Mouse (Mus musculus) urinary bladder, postnatal 36 days (tissue): ENCODE measurements around the gene Spice1.
A peak's percentile ranks its signal among the peaks of the same experiment; 100 is the strongest.

ENCODE experiments used
- DNase-seq, 2 experiments: peaks; one replicate each; pipeline ENCODE4 v3.0.0; 2022; ENCODE audit warnings: low spot score in 2 of 2, mixed read lengths in 1 of 2

The Spice1 gene

GRCm38 (mm10) chr16:44347071-44347901 lies at the start of gene Spice1:
Spice1 (plus strand) TSS chr16:44347121.
- peak; percentile 89 to 95 for DNase-seq

DNA sequence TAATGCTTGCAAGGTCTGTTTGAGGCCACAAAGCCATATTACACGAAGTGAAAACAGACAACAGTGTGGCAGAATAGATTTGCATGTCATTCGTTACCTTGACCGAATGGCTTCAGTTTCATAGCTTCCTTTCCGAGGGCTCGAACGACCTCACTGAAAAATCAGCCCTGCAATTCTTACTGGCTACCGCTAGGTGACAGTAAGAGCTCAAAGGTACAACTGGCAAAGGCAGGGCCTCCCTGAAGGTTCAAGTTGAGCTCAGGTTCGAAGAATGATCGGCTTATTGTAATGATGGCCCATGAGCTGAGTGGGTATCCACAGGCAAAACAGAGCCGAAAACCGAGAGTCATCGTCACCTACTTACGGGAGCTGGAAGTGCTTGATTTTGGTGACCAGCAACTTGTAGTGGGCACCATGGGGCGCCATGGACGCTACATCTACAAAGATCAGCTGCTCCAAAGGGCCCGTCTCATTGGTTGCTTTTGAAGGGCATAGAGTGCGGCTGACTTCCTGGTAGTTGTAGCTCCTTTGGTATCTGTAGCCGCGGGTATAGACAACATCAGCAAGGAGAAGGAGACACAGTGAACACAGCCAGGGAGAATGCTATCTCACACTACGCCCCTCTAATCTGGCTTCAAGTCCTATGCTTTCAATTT lies 47.4 kb upstream of the Spice1 start:
- no peak for DNase-seq

- DNase-seq: no peak
Observed at GRCm38 (mm10) chr16:44302126-44302892, 44.6 kb upstream of the Spice1 start.

- DNase-seq: no peak
Observed at GRCm38 (mm10) chr16:44303822-44304221, 43.1 kb upstream of the Spice1 start.

DNA sequence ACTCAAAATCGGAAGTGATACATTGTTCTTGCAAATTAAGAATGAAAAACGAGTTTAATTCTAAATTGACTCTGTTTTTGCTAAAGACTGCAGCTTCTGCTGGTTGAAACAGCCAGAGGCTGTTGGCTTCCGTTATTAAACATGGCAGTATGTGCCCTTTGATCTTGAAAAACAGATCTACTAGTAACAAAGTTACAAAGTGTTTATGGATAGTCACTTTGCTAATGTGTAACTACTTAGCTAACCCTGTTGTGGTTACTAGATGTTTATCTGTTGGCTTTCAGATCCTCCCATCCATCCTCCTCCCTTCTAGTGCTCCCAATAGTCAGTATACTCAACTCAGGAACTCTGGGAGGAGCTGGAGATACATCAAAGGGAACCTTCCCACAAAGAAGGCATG lies 41.3 kb upstream of the Spice1 start:
- DNase-seq: no peak

DNA sequence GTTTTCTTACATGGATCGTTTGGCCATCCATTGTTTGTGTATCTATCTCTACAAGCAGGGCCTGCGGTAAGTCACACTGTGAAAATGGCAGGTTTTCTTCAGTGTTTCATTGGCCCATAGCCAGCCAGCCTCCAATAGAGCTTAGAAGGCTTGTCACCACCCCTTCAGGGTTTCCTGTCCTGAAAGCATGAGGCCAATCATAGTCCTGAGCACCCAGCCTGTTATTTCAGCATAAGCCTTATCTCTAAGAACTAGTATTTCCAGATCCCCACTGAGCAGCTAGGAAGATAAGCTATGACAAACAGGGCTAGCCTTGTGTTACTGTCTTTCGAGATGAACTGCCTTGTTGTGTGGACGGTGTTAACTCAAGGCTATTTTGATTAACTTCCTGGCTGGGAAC lies 33.5 kb upstream of the Spice1 start:
- peak in 1 of 2 experiments; percentile 22 for DNase-seq

- DNase-seq: peak in 1 of 2 experiments; percentile 36
Observed at GRCm38 (mm10) chr16:44316350-44316749, 30.6 kb upstream of the Spice1 start.

GRCm38 (mm10) chr16:44320232-44320631 lies 26.7 kb upstream of the Spice1 start:
- no peak for DNase-seq

GRCm38 (mm10) chr16:44328644-44329043 lies 18.3 kb upstream of the Spice1 start:
- DNase-seq: peak in 1 of 2 experiments; percentile 31

GRCm38 (mm10) chr16:44330657-44331056 lies 16.3 kb upstream of the Spice1 start:
- no peak for DNase-seq

DNA sequence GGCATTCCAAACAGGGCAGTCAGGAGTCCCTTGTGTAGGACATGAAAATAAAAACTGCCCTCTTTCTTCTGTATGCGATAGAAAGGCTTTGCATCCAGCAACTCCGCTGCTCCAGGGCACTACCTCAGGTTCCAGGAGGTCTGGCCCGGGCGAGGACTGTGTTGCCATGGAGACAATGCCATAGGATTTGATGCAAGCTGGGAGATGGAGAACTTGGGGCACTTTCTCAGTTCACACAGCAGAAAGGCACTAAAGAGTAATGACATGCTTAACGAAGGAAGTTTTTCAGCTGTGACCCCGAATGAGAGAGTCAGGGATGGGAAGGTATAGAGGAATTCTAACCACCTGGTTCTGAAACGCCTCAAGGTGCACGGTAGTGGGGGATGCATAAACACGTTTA lies 15.8 kb upstream of the Spice1 start:
- DNase-seq: no peak

GRCm38 (mm10) chr16:44331671-44331994 lies 15.3 kb upstream of the Spice1 start:
- no peak for DNase-seq

DNA sequence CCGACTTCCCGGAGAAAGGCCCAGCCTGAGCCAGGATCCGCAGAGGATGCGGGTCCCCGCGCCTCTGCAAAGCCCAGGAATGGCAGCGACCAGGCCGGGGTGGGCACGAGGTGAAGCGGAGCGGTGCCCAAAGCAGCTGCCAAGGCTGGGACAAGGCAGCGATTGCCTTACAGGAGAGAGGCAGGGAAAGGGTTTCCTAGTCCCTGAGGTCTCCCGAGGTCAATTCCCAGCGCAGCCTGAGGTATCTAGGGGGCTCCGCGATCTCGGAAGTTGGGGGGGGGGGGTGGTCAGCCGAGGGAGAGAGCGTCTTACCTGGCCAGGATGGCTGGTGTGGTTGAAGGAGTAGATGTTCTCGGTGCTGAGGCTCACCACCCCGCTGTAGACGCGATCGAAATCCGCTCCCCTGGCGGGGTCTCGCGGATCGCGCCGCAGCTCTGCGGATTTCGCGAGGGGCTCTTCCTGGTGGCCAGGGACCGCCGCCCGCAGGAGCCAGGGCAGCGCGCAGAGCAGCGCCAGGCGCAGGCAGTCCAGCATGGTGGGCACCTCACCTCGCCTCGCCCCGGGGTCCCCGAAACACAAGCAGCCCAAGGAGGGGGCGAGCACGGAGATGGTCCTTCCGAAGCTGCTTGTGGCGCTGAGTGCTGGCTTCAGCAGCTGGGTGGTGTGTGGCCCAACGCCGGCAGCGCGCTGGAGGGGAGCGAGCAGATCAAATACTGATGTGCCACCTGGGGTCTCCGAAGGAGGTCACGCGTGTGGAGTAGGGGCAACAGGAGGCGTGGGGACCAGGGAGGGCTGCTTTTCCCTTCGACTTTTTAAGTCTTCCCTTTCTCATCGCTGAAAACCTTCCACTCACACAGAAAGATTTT lies 14.7 kb upstream of the Spice1 start:
- peak in 1 of 2 experiments; percentile 17 for DNase-seq

- peak in 1 of 2 experiments; percentile 21 for DNase-seq
Observed at GRCm38 (mm10) chr16:44332861-44333284, 14.0 kb upstream of the Spice1 start, which contains the start of gene Sidt1. Sidt1 (minus strand) TSS chr16:44333196.

DNA sequence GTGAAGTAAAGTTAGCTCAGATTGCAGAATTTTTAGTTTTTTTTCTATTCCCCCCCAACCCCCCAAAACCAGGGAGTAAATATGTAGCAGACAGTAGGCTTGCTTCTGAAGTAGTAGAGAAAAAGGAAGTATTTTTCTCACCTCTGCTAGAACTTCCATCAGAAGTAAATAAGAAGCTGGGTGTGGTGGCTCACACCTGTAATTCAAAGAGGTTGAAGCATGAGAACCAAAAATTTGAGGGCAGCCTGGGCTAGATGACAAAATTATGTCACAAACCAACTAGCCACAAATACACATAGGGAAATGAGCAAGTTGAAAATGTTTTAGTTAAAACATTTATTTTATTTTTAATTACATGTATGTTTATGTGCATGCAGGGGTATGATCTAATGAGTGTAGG lies 9.4 kb upstream of the Spice1 start:
- DNase-seq: no peak

- no peak for DNase-seq
Observed at GRCm38 (mm10) chr16:44349801-44350397, 3.0 kb downstream of the Spice1 start.

GRCm38 (mm10) chr16:44356291-44356690 lies 9.4 kb downstream of the Spice1 start:
- no peak for DNase-seq

- DNase-seq: peak in 1 of 2 experiments; percentile 55
Observed at GRCm38 (mm10) chr16:44357571-44358268, 10.8 kb downstream of the Spice1 start.

DNA sequence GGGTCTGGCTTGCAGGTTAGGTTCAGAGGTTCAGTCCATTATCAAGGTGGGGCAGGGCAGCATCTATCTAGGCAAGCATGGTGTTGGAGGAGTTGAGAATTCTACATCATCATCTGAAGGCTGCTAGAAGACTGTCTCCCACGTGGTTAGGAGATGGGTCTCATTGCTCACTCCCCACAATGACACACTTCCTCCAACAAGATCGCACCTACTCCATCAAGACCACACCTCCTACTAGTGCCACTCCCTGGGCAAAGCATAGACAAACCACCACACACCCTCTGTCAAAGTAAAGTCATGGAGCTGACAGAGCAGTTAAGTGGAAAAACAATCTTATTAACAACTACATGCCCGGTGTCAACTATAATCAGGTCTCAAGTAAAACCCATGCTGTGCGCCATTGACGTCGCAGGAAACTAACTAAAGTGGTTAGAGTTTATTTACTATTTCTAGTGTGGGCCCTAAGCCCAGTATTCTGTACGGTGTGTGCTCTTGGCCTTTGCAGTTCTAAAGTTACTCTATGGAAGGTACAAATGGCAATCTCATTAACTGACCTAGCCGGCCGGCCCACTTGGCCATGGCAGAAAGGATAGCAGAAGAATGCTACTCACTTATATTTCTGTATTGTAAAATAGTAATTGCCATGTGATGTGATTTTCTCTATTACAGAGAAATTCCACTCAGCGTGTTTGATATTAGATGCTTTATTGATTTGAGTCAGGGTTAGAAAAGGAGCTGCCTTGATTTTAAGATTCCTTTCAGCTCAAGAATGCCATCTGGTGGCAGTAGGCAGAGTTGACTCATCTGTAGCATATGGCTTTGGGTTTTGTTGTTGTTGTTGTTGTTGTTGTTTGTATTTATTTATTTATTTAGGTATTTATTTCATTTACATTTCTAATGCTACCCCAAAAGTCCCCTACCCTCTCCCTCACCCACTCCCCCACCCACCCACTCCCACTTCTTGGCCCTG lies 15.3 kb downstream of the Spice1 start:
- DNase-seq: no peak
